Comparison of ENCODE assay signal across 10 mouse cellular contexts in the genomic region with DNA sequence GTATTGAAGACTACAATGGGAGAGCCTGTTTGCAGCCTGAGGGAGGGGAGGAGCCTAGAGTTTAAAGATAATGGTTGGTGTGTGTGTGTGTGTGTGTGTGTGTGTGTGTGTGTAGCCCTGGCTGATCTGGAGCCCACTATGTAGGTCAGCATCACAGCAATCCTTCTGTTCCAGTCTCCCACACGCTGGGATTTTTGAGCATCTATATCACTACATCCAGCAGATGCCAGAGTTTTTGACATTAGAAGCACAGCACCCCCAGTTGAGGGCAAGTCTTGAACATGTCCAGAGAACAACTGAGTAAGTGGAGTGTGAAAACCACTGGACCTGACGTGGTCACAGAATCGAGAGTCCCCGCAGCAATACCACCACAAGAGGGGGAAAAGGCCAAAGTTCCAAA. TPM values are rescaled to one million over a fixed set of nuclear protein-coding genes. Genes with fewer than 3 reads are reported as not detected.
A peak's percentile ranks its signal among the peaks of the same experiment; 100 is the strongest.
DNase-seq lines count a peak whose midpoint lies in the region; ATAC-seq and TF ChIP-seq lines count a peak whose summit lies in the region.
"Had no signal": no experiment of that assay in that cellular context is flagged by ENCODE, and none has a peak within 500 bp of the region (broad histone marks: within the 10 kb centered on the region; RNA-seq: fewer than 3 reads in every experiment).

No protein-coding gene starts in this region.

- TF ChIP-seq POLR2A in olfactory bulb, adult 2 months (IDR thresholded peaks at IDR 0.05; ENCODE audit: insufficient read depth, low read depth, low read length), result no peak

- no peaks in the 10 kb centered on the region for H3K36me3 ChIP-seq in heart, embryonic 12.5 days
- H3K36me3 ChIP-seq in heart, embryonic 11.5 days (ENCODE audit: control insufficient read depth, insufficient read depth, low read length), result no peaks in the 10 kb centered on the region
- H3K36me3 ChIP-seq in megakaryocyte, embryonic 14.5 days (replicated peaks; ENCODE audit: low read length), result peaks cover 34% of the 10 kb centered on the region
- H3K36me3 ChIP-seq in limb, embryonic 11.5 days (ENCODE audit: control insufficient read depth, insufficient read depth, low read length), result no peaks in the 10 kb centered on the region

- no peak for ATAC-seq in heart, embryonic 12.5 days (ENCODE audit: insufficient number of reproducible peaks, low FRiP score)
- ATAC-seq in heart, embryonic 11.5 days (replicated peaks; ENCODE audit: insufficient number of reproducible peaks, low FRiP score, low TSS enrichment), result no peak
- no peak for ATAC-seq in megakaryocyte, adult 5-6 weeks (ENCODE audit: poor library complexity, severe bottlenecking)
- ATAC-seq in limb, embryonic 11.5 days (ENCODE audit: insufficient number of reproducible peaks, low FRiP score, low TSS enrichment, low read depth), result no peak
- no peak for ATAC-seq in cerebellum, adult (ENCODE audit: insufficient number of reproducible peaks, low FRiP score, low TSS enrichment)

- H3K27ac ChIP-seq in heart, embryonic 12.5 days (ENCODE audit: poor library complexity, severe bottlenecking), result no peak overlapping the region
- no peak overlapping the region for H3K27ac ChIP-seq in heart, embryonic 11.5 days (ENCODE audit: low read depth, low read length)
- H3K27ac ChIP-seq in limb, embryonic 11.5 days (replicated peaks; ENCODE audit: low read depth, low read length), result no peak overlapping the region
- no peak overlapping the region for H3K27ac ChIP-seq in olfactory bulb, adult 2 months (ENCODE audit: insufficient read depth, low read depth, low read length)

- H3K27me3 ChIP-seq in heart, embryonic 12.5 days (replicated peaks), result no peaks in the 10 kb centered on the region
- H3K27me3 ChIP-seq in heart, embryonic 11.5 days (ENCODE audit: control insufficient read depth, insufficient read depth, low read length), result no peaks in the 10 kb centered on the region
- peaks cover 19% of the 10 kb centered on the region for H3K27me3 ChIP-seq in megakaryocyte, embryonic 14.5 days (replicated peaks)
- H3K27me3 ChIP-seq in limb, embryonic 11.5 days (ENCODE audit: control insufficient read depth, insufficient read depth, low read length), result no peaks in the 10 kb centered on the region

- peak overlapping the region; percentile 23; the same call in 1 of the 2 replicates for H3K4me2 ChIP-seq in heart, embryonic 12.5 days
- H3K4me2 ChIP-seq in heart, embryonic 11.5 days, result no peak overlapping the region
- peak overlapping the region; percentile 22; the same call in 1 of the 2 replicates for H3K4me2 ChIP-seq in limb, embryonic 11.5 days (ENCODE audit: low read depth, severe bottlenecking)

- WGBS in heart, embryonic 12.5 days, result 62% methylated on average over 4 of the region's 4 CpGs
- WGBS in heart, embryonic 11.5 days (ENCODE audit: insufficient replicate concordance), result 60% methylated on average over 4 of the region's 4 CpGs
- WGBS in limb, embryonic 11.5 days, result 61% methylated on average over 4 of the region's 4 CpGs
- WGBS in olfactory bulb, adult 2 months, result 66% methylated on average over 4 of the region's 4 CpGs

- no peaks in the 10 kb centered on the region for H3K9me3 ChIP-seq in heart, embryonic 12.5 days (replicated peaks)
- H3K9me3 ChIP-seq in heart, embryonic 11.5 days (replicated peaks; ENCODE audit: control insufficient read depth, low read length), result no peaks in the 10 kb centered on the region
- H3K9me3 ChIP-seq in megakaryocyte, embryonic 14.5 days, result no peaks in the 10 kb centered on the region
- no peaks in the 10 kb centered on the region for H3K9me3 ChIP-seq in limb, embryonic 11.5 days (ENCODE audit: control insufficient read depth, low read length)

- no peak overlapping the region for H3K9ac ChIP-seq in heart, embryonic 12.5 days
- no peak overlapping the region for H3K9ac ChIP-seq in heart, embryonic 11.5 days (ENCODE audit: low read depth, low read length)
- H3K9ac ChIP-seq in limb, embryonic 11.5 days (ENCODE audit: low read length), result no peak overlapping the region

- DNase-seq in limb, embryonic 11.5 days (ENCODE audit: low spot score), result no peak
- no peak for DNase-seq in yolk sac, embryonic 10.5 days (ENCODE audit: low spot score)
- DNase-seq: kidney, postnatal 25 days; left cerebral cortex, postnatal 4 days had no signal

- H3K4me3 ChIP-seq in heart, embryonic 12.5 days, result no peak overlapping the region
- H3K4me3 ChIP-seq in heart, embryonic 11.5 days (ENCODE audit: low read depth, low read length), result no peak overlapping the region
- peak overlapping the region; percentile 95 for H3K4me3 ChIP-seq in megakaryocyte, embryonic 14.5 days (replicated peaks)
- no peak overlapping the region for H3K4me3 ChIP-seq in limb, embryonic 11.5 days (ENCODE audit: low read depth, low read length)
- H3K4me3 ChIP-seq in olfactory bulb, adult 2 months (ENCODE audit: insufficient read depth, low read depth, low read length), result peak overlapping the region; percentile 7; the same call in 1 of the 2 replicates

- no peak for TF ChIP-seq CTCF in olfactory bulb, adult 2 months (IDR thresholded peaks at IDR 0.05; ENCODE audit: insufficient read depth, low read depth, low read length)

- peaks cover 45% of the 10 kb centered on the region for H3K4me1 ChIP-seq in heart, embryonic 12.5 days (replicated peaks)
- peaks cover 27% of the 10 kb centered on the region for H3K4me1 ChIP-seq in heart, embryonic 11.5 days (ENCODE audit: control insufficient read depth, insufficient read depth, low read length)
- peaks cover 88% of the 10 kb centered on the region for H3K4me1 ChIP-seq in megakaryocyte, embryonic 14.5 days
- H3K4me1 ChIP-seq in limb, embryonic 11.5 days (ENCODE audit: control insufficient read depth, insufficient read depth, low read length), result peaks cover 16% of the 10 kb centered on the region
- H3K4me1 ChIP-seq in olfactory bulb, adult 2 months (ENCODE audit: control insufficient read depth, insufficient read depth, low read length), result peaks cover 11% of the 10 kb centered on the region

RNA-seq across cellular contexts. Expression of a gene that starts 4.2 kb away (rescaled TPM):
- 171 and 177 TPM in 2 replicates for polyA plus RNA-seq in heart, embryonic 12.5 days (2016; fragmentation: Nextera tagmentation; extraction: Ambion mirVana)
- polyA plus RNA-seq in heart, embryonic 11.5 days (2014; fragmentation: Nextera tagmentation; extraction: Ambion mirVana), result 165 and 182 TPM in 2 replicates
- polyA plus RNA-seq in megakaryocyte, embryonic 14.5 days (2012; ENCODE audit: insufficient read depth, low replicate concordance), result 38.8 and 48.3 TPM in 2 replicates
- total RNA-seq in megakaryocyte, adult 5-6 weeks (2015), result 3.3 and 8.2 TPM in 2 replicates
- 3.1 and 6.4 TPM in 2 replicates for total RNA-seq in megakaryocyte, adult 5-6 weeks (2017)
- polyA plus RNA-seq in limb, embryonic 11.5 days (2014; fragmentation: Nextera tagmentation; extraction: Ambion mirVana), result 165 and 173 TPM in 2 replicates
- 393 TPM in 1 of 2 replicates, not detected in the other for polyA plus RNA-seq in olfactory bulb, adult 2 months (2012; ENCODE audit: insufficient read depth, insufficient read length, low replicate concordance, missing spikeins)

Comparison
In these comparisons a context has a peak if more than half of its experiments do, and no peak if none do; other contexts are left out.
1. H3K4me3 ChIP-seq: peak in megakaryocyte, embryonic 14.5 days (single experiment) and olfactory bulb, adult 2 months (single experiment); none in heart, embryonic 12.5 days (single experiment), heart, embryonic 11.5 days (single experiment) and limb, embryonic 11.5 days (single experiment).